Mouse (Mus musculus) lung, postnatal 10 days (tissue): Measurements from ENCODE around the gene Tma7.

ENCODE experiments used
- DNase-seq: peaks from one replicate; pipeline ENCODE4 v3.0.0; 2021

Tma7 gene

DNA sequence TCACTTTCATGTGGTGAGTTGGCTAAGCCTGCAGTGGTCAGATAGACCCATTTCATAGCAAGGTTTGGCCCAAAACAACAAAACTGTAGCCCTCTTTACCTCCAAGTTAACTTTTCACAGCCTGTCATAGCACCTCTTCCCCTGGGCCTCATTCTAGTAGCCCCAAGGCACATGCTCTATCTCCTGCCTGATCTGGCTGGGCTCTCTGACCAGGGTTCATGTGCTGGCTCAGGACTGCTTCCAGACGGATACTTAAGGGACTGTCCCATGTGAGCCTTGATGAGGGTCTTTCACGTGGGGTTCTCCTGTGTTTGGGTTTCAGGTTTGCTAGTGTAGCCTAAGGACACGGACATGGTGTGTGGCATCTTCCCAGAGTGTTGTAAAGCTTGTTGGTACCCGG, 42.7 kb downstream of the Tma7 start:
- DNase-seq = no peak

DNA sequence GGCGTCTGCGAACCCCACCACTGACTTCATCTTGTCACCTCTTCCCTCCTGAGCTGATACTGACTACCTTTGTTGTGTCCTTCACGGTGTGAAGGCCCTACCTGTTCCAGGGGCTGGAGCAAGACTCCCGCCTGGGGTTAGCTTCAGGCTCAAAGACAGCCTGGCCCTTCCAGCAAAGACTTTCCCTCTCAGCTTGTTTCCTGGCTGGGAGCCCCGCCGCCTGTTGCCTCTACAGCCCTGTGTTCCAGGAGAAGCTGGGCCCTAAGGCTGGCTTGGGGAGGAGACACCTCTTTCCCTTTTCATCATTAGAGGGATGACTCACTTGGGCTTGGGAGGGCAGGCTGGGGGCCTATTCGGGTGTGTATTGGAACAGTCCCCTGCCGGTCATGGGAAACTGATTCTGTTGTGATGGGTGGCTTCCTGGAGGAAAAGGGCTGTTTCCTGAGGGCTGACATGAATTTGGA, 43.5 kb downstream of the Tma7 start:
- DNase-seq = peak; percentile 74

DNA sequence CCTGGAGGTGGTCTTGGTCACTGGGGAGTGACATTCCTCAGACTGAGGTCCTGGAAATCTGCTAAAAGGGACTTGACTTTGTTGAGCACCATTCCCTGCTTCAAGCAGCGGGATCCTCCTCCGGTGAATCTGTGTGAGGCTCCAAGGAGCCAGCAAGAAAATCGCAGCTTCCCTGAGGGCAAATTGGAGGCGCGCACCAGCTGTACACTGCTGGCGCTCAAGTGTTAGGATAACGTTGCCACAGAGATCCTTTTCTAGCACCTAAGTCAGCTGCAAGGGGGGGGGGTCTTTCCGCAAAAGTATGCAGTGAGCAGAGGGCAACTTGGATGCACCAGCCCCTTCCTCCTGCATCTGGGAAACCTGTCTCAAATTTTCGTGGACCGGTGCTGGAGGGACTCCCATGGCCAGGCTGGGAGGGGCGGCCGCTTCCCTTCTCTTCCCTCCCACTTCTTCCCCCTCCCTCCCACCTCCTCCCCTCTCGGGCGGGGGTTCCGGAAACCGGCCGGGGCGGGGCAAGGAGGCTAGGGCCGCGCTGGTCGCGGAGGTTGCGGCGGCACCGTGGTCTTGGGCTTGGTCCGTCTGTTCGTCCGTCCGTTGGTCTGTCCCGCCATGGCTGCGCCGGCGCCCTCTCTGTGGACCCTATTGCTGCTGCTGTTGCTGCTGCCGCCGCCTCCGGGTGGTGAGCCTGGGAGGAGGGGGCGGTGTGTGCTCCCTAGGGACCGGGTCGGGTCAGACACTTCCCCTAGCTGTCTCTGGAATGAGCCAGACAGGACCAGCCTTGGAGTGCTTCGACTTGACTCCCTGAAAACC, 44.1 kb downstream of the Tma7 start, which contains the start of gene Shisa5:
TSS of gene Shisa5 (plus strand) at position 480 of the 810 bp plus-strand sequence.
- DNase-seq = peak; percentile 93

DNA sequence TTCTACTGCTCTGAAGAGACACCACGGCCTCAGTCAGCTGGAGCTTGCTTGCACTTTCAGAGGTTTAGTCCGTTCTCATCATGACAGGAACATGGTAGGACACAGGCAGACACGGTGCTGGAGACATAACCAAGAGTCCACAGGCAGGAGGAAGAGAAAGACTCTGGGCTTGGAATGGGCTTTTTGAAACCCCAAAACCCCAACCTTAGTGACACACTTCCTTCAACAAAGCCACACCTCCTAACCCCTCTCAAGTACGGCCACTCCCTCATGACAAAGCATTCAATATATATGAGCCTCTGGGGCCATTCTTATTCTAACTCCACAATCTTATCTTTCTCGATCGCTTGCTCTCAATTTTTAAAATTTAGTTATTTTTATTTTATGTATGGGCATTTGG, 50.0 kb downstream of the Tma7 start:
- no peak for DNase-seq

DNA sequence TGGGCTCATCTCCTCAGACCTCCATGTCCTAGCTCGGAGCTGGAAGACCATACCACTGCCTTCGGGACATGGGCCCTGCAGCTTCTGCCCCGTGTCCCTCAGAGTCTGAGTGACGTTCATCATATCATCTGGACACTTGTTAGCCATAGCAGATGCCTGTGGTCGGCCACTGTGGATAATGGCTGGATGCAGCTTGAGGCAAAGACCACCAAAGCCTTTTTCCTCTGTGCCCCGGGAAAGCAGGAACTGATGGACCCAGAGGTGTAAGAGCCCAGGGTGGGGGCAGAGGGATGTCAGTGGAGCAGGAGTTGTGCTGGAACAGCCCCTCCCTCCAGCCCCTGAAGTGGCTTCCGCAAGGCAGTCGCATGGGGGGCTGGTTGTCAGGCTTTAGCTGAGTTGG, 50.7 kb downstream of the Tma7 start:
- no peak for DNase-seq

DNA sequence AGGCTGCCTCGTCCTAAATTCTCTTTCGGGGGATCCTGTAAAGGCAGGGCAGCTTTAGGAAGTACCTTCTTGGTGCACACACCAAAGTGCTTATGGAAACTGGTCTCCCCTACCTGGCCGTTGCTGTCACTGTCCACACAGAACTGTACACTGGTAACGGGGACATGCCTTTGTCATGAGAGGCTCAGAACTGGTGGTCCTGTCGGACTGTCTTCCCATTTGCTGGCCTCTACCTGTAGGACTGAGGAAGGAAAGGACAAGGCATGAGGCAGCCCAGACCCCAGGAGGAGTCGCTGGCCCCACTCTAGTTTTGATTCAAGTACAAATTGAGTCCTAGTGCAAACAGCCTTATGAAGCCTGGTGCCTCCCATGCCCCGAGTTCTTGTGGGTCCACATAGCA, 51.4 kb downstream of the Tma7 start:
- no peak for DNase-seq

DNA sequence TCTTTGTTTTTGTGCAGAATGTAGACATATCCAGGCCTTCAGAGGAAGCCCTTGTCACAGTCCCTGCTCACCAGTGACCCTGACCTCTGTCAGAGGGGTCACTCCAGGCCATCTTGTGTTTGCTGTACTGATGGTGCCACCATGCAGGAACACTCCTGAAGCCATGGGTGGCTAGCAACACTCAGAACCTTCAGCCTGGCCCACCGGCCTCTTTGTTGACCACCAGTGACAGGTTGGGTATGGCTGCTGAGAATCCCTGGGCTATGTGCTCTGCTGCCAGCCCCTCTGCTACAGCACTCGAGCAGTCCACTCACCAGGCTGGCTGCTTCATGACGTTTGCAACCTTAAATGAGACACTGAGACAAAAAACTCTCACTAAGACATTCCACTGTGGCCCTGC, 52.1 kb downstream of the Tma7 start:
- DNase-seq = no peak

DNA sequence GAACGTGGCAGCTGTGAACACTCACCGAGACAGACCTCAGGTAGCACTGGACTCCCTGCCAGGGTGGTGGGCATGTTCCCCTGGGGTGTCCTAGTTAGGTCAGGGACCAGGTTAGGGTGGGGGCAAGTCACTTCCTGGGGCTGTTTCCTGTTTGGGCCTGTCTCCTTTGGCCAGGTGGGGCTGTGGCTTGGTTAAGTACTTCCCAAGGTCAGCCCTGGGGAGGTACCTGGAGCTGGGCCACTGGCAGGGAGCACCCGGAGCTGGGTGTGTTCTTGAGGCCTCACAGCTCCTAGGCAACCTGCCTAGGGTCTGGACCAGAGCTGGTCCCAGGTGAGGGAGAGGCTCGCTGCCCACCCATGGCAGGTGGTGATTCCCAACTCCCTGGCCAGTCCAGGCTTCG, 53.5 kb downstream of the Tma7 start:
- DNase-seq = no peak

DNA sequence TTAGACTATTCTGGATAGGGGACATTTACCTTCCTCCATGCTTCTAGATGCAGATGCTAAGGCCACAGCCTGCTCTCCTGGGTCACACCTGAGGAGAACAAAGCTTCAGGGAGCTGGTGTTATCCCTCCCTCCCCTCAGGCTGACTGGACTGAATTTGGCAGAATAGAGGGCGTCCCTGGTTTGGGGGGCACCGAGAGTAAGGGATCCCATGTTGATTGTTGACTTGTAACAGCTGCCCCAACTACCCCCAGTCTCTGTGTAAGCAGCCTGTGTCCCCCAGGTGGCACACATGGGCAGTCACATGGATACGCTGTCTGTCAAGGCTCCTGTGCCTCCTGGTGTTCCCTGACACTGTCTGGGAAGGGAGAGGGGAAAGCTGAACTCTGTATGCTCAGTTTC, 54.0 kb downstream of the Tma7 start:
- DNase-seq = no peak

DNA sequence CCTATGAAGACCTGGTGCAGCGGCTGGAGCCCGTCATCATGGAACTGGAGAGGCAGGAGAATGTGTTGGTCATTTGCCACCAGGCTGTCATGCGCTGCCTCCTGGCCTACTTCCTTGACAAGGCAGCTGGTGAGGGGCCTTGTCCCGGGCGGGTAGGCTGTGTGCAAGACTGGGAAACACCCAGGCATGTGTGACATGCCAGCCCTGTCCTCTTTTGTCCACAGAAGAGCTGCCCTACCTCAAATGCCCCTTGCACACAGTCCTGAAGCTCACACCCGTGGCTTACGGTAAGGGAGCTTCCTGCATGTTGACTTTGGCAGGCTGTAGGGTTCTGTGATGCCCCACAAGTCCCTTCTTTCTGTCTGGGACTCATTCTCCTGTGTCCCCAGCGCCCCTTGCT, 54.9 kb downstream of the Tma7 start:
- DNase-seq = peak; percentile 22
